Mouse (Mus musculus) cerebellum, adult 11-12 months (tissue): ENCODE results near the gene Epn1.
"Not testable (repeated sequence)": the region's sequence is repeated elsewhere in the genome, so short reads cannot be mapped to it uniquely, and the experiment has no call there.

Source experiments
- DNase-seq: peaks from one replicate; pipeline ENCODE4 v3.0.0; 2022

The Epn1 gene

GRCm38 (mm10) chr7:5059421-5059820 is 20.6 kb upstream of the Epn1 start:
- peak; percentile 69 for DNase-seq

GRCm38 (mm10) chr7:5060239-5060731 is 19.8 kb upstream of the Epn1 start:
- DNase-seq, result peak; percentile 93

GRCm38 (mm10) chr7:5060944-5061773 is 18.9 kb upstream of the Epn1 start:
- peak; percentile 98 for DNase-seq

GRCm38 (mm10) chr7:5061774-5062359 is 18.2 kb upstream of the Epn1 start, which contains the start of gene U2af2:
Gene U2af2, plus strand, starts transcription at chr7:5062143.
- peak; percentile 96 for DNase-seq

DNA sequence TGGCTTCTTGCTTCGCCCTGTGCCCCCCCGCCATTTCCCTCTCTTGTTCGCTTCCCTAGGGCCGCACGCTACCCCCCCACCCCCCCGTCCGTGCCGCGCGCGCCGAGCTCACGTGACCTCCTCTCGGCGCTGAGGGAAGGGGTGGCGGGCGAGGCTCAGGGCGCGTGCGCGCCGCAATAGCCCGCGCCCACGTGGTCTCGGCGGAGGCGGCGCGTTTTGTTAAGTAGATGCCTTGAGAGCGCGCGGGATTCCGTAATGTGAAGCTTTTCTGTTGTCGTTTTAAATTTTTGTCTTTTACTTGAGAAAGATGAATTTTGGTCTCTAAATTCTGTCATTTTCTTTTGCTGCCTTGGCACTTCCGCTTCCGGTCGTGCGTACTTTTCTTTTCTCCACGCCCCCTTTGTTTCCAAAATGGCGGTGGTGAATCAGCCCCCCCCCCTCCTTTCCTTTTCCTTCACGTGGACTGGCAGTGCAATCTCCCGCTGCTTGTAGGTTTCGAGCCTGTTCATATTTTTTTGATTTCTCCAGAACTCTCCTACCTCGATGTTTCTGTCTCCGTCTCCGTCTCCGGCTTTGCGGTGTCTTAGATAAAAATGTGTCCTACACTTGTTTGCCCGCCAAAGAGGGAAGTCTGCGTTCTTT is 17.6 kb upstream of the Epn1 start:
- no peak for DNase-seq

DNA sequence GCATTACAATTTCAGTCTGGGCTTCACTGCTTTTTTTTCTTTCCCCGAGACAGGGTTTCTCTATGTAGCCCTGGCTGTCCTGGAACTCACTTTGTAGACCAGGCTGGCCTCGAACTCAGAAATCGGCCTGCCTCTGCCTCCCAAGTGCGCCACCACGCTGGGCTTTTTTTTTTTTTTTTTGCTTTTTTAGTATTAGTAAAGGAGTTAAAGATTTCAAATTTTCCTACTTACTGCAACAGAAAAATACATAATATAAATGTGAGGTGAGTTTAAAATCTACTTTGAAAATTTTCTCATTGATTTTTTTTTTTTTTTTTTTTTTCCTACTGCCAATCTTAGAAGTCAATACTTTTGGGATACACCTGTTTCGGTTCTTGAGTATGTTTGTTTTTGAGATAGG is 15.1 kb upstream of the Epn1 start:
- no peak for DNase-seq

- DNase-seq, result no peak
Measured at GRCm38 (mm10) chr7:5073586-5073985, 6.4 kb upstream of the Epn1 start.

GRCm38 (mm10) chr7:5074984-5075383 is 5.1 kb upstream of the Epn1 start:
- DNase-seq, result no peak

DNA sequence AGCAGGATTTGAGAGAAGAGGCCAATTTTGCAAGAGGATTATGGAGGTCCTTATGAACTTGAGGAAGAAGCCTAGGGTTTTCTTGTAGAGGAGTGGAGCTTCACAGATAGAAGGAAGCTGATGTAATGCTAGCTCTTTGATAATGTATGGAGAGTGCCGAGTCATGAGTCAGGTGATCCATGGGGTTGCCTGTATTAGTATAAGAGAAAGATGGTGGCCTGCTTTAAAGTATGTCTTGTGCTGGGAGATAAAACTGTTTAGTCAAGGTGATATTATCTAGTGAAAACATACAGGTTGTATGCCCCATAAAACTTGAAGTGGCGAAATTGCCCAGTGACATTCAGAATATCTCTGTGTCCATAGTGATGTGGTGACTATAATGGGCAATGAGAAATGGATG is 3.1 kb upstream of the Epn1 start:
- DNase-seq, result no peak

- DNase-seq, result not testable (repeated sequence)
Measured at GRCm38 (mm10) chr7:5079365-5080009, 548 bp upstream of the Epn1 start.

DNA sequence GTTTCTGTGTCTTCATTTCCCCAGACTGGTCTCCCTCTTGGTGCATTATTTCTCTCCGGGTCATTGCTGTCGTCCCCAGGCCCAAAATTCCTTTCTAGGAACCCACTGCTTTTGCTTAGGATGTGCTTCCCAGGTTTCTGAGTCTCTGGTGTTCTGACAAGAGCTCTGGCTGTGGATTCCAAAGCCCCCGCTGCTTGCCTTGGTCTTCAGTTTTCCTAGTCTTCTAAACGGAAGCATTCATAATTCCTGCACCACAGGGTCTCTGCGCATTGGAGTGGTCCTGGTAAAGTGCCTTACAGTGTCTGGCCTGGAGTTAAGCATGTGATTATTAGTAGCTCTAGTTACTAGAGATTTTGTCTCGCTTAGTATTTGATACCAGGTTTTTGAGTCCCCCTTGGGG is 780 bp downstream of the Epn1 start:
- DNase-seq, result no peak

DNA sequence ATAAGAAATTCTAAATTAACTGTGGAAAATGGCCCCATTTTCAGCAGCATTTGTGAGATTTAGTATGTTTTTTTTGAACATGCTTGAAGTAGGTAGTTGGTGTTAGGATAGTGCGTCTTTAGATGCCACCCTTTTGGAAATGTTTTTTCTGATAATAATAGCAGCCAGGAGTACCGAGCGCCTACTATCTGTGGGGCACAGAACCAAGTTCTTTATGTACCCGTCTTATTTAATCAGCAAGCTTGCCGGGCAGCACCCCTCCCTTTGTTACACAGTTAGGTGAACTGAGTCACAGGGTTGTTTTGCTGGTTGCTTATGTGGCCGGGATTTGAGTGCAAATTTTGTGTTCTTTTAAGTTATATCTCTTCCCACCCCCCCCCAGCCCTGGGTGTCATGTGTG is 1.2 kb downstream of the Epn1 start:
- DNase-seq, result no peak

GRCm38 (mm10) chr7:5081939-5082338 is 1.9 kb downstream of the Epn1 start:
- no peak for DNase-seq

- DNase-seq, result no peak
Measured at GRCm38 (mm10) chr7:5083325-5084105, 3.5 kb downstream of the Epn1 start.

DNA sequence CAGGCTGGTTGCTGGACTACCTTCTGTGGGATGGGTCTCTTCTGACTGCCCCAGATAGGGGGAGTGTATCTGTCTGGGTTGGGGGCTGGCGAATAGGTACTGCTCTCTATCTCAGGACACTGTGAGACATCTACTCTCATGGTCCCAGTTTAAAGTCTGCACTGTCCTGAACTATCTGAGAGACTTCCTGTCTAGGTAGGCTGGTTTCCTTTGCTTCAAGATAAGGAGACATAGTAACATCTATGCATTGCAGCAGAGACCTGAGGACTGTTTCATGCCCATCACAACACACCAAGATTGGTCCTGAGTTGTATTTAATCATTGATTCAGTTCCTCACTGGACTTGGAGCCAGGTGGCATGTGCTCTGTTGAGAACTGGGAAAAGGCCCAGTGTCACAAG is 5.5 kb downstream of the Epn1 start:
- DNase-seq, result no peak

- peak; percentile 14 for DNase-seq
Measured at GRCm38 (mm10) chr7:5086921-5087440, 6.9 kb downstream of the Epn1 start.

DNA sequence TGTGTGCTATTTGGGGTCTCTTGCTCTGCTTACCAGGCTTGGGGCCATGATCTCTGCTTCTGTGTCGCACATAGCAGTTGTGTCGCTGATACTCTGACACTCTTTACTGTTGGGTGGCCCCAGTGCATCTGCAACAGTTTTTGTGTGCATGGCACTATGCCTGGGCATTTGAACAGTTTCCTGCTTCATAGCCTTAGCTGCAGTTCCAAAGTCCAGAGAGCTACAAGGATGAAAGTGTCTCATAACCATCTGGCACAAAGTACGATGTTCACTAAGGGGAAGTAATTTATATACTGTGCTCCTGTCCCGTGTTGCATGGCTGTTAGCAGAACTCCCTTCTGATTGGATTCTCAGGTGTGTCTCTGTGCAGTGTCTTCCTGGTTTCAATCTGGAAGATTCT is 7.9 kb downstream of the Epn1 start:
- DNase-seq, result no peak

DNA sequence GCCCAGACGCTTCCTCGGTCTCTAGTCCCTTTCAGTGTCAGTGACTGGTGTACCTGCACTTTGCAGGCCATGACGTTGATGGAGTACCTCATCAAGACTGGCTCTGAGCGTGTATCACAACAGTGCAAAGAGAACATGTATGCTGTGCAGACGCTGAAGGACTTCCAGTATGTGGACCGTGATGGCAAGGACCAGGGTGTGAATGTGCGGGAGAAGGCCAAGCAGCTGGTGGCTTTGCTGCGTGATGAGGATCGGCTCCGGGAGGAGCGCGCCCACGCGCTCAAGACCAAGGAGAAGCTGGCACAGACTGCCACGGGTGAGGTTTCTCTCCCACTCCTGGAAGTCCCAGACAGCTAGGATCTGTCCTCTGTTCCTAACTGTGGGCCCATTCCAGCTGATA is 9.8 kb downstream of the Epn1 start:
- DNase-seq, result peak; percentile 3

GRCm38 (mm10) chr7:5091008-5091728 is 11.1 kb downstream of the Epn1 start:
- no peak for DNase-seq

- DNase-seq, result peak; percentile 4
Measured at GRCm38 (mm10) chr7:5092381-5092780, 12.3 kb downstream of the Epn1 start.

GRCm38 (mm10) chr7:5092831-5093510 is 12.9 kb downstream of the Epn1 start:
- DNase-seq, result peak; percentile 4
